In genomic region chr13:109136405-109136804, GRCm38 (mm10) we compare ENCODE assay signal across 19 mouse cellular contexts.
DNase-seq lines count a peak whose midpoint lies in the region; ATAC-seq and TF ChIP-seq lines count a peak whose summit lies in the region.
"Had no signal": no experiment of that assay in that cellular context is flagged by ENCODE, and none has a peak within 500 bp of the region (broad histone marks: within the 10 kb centered on the region; RNA-seq: fewer than 3 reads in every experiment).

No protein-coding gene starts in this region.

- H3K9ac ChIP-seq in hindbrain, postnatal 0 days (replicated peaks; ENCODE audit: low read length), result no peak overlapping the region
- H3K9ac ChIP-seq in hindbrain, embryonic 14.5 days, result no peak overlapping the region
- H3K9ac ChIP-seq: embryonic facial prominence, embryonic 15.5 days; heart, embryonic 15.5 days had no signal

- H3K9me3 ChIP-seq in hindbrain, postnatal 0 days (ENCODE audit: low read length), result no peaks in the 10 kb centered on the region
- no peaks in the 10 kb centered on the region for H3K9me3 ChIP-seq in hindbrain, embryonic 14.5 days (ENCODE audit: control insufficient read depth, low read length)
- H3K9me3 ChIP-seq: embryonic facial prominence, embryonic 15.5 days; heart, embryonic 15.5 days had no signal

- no peak overlapping the region for H3K4me2 ChIP-seq in hindbrain, postnatal 0 days (ENCODE audit: low read depth, low read length)
- H3K4me2 ChIP-seq in hindbrain, embryonic 14.5 days (replicated peaks), result no peak overlapping the region
- H3K4me2 ChIP-seq: embryonic facial prominence, embryonic 15.5 days; heart, embryonic 15.5 days had no signal

- peak; percentile 42 for DNase-seq in cerebellum, adult 11-12 months
- no peak for DNase-seq in cerebellum, postnatal 4 days (ENCODE audit: low spot score in 2 of 2)
- DNase-seq in hindbrain, postnatal 0 days (ENCODE audit: low spot score), result peak; percentile 36
- no peak for DNase-seq in hindbrain, embryonic 14.5 days (ENCODE audit: low spot score)
- peak; percentile 43 for DNase-seq in Muller cell, postnatal 12 days (ENCODE audit: inconsistent ontology term)
- DNase-seq in cerebellum, postnatal 14 days, result peak; percentile 51 to 60
- no peak for DNase-seq in thymus, postnatal 14 days
- DNase-seq in lung, postnatal 10 days, result no peak
- DNase-seq: adrenal gland, adult 2 months; gastrocnemius, postnatal 14 days; heart, adult 2 months; lung, adult 2 months; spleen, adult 18-20 months; thymus, adult 18-20 months had no signal

- H3K36me3 ChIP-seq in hindbrain, postnatal 0 days (ENCODE audit: insufficient read depth, low read length), result no peaks in the 10 kb centered on the region
- H3K36me3 ChIP-seq in hindbrain, embryonic 14.5 days (replicated peaks; ENCODE audit: control insufficient read depth, insufficient read depth), result no peaks in the 10 kb centered on the region
- H3K36me3 ChIP-seq: embryonic facial prominence, embryonic 15.5 days; heart, embryonic 15.5 days had no signal

- no peak overlapping the region for H3K4me3 ChIP-seq in hindbrain, postnatal 0 days (ENCODE audit: low read length)
- H3K4me3 ChIP-seq in hindbrain, embryonic 14.5 days (replicated peaks; ENCODE audit: low read length), result no peak overlapping the region
- H3K4me3 ChIP-seq: embryonic facial prominence, embryonic 15.5 days; heart, adult 2 months; heart, embryonic 15.5 days had no signal

- 40% methylated on average over 4 of the region's 4 CpGs for WGBS in hindbrain, postnatal 0 days
- 68% methylated on average over 4 of the region's 4 CpGs for WGBS in hindbrain, embryonic 14.5 days

- no peak for TF ChIP-seq CTCF in hindbrain, postnatal 0 days (IDR thresholded peaks at IDR 0.05; ENCODE audit: low read depth)

- no peaks in the 10 kb centered on the region for H3K27me3 ChIP-seq in hindbrain, postnatal 0 days (ENCODE audit: insufficient read depth, low read length)
- H3K27me3 ChIP-seq in hindbrain, embryonic 14.5 days (ENCODE audit: control insufficient read depth, insufficient read depth, low read length), result no peaks in the 10 kb centered on the region
- H3K27me3 ChIP-seq: CH12.LX; embryonic facial prominence, embryonic 15.5 days; heart, embryonic 15.5 days had no signal

- ATAC-seq in hindbrain, postnatal 0 days, result no peak
- no peak for ATAC-seq in hindbrain, embryonic 14.5 days (ENCODE audit: low FRiP score)
- ATAC-seq: midbrain, embryonic 16.5 days had no signal

- H3K4me1 ChIP-seq in hindbrain, postnatal 0 days (ENCODE audit: insufficient read depth, low read length), result no peaks in the 10 kb centered on the region
- no peaks in the 10 kb centered on the region for H3K4me1 ChIP-seq in hindbrain, embryonic 14.5 days (replicated peaks; ENCODE audit: control insufficient read depth, insufficient read depth, low read length)
- H3K4me1 ChIP-seq: embryonic facial prominence, embryonic 15.5 days; heart, embryonic 15.5 days had no signal

- no peak overlapping the region for H3K27ac ChIP-seq in hindbrain, postnatal 0 days
- no peak overlapping the region for H3K27ac ChIP-seq in hindbrain, embryonic 14.5 days
- H3K27ac ChIP-seq: embryonic facial prominence, embryonic 15.5 days; heart, adult 2 months; heart, embryonic 15.5 days; macrophage had no signal

Comparison
In these comparisons a context has a peak if more than half of its experiments do, and no peak if none do; other contexts are left out.
1. DNase-seq: peak in cerebellum, adult 11-12 months (single experiment), hindbrain, postnatal 0 days (single experiment), Muller cell, postnatal 12 days (single experiment) and cerebellum, postnatal 14 days (2 of 2); none in cerebellum, postnatal 4 days (0 of 2), hindbrain, embryonic 14.5 days (single experiment), thymus, postnatal 14 days (single experiment) and lung, postnatal 10 days (single experiment).